Mouse (Mus musculus): Measurements from ENCODE around the gene Trim41. TPM values are rescaled to one million over a fixed set of nuclear protein-coding genes. Genes with fewer than 3 reads are reported as not detected.

Gene Trim41
- total and polyA plus RNA-seq, 2 experiments from 2014 or later, result 4.4 to 47.1 TPM

GRCm38 (mm10) chr11:48806856-48807562 is 10.1 kb downstream of the Trim41 start:
- 55% methylated on average over 21 of the region's 21 CpGs for WGBS
- no peak overlapping the region for H3K9ac ChIP-seq
- H3K4me2 ChIP-seq (ENCODE audit: low read depth), result no peak overlapping the region
- ATAC-seq (peak; percentile 44), DNase-seq (no peak)
- H3K9me3 ChIP-seq (ENCODE audit: low read length), result no peaks in the 10 kb centered on the region
- no peak overlapping the region for H3K4me3 ChIP-seq (ENCODE audit: low read depth, low read length)
- H3K27ac ChIP-seq (ENCODE audit: low read depth, low read length), result no peak overlapping the region
- H3K27me3 ChIP-seq (ENCODE audit: insufficient read depth, low read length), result no peaks in the 10 kb centered on the region
- no peak for TF ChIP-seq CTCF (IDR thresholded peaks at IDR 0.05; ENCODE audit: low read depth)
- no peaks in the 10 kb centered on the region for H3K4me1 ChIP-seq (ENCODE audit: insufficient read depth)
- peaks cover 92% of the 10 kb centered on the region for H3K36me3 ChIP-seq (ENCODE audit: insufficient read depth)

GRCm38 (mm10) chr11:48804922-48805321 is 12.2 kb downstream of the Trim41 start:
- Histone ChIP-seq H3K9ac (no peak overlapping the region), H3K36me3 (ENCODE audit: insufficient read depth) (peaks cover 77% of the 10 kb centered on the region), H3K4me3 (ENCODE audit: low read depth, low read length) (no peak overlapping the region), H3K4me2 (ENCODE audit: low read depth) (no peak overlapping the region), H3K9me3 (ENCODE audit: low read length) (no peaks in the 10 kb centered on the region), H3K4me1 (ENCODE audit: insufficient read depth) (peaks cover 7% of the 10 kb centered on the region; the same call in 1 of the 2 replicates), H3K27me3 (ENCODE audit: insufficient read depth, low read length) (no peaks in the 10 kb centered on the region), H3K27ac (ENCODE audit: low read depth, low read length) (no peak overlapping the region)
- no peak for TF ChIP-seq CTCF (IDR thresholded peaks at IDR 0.05; ENCODE audit: low read depth)
- WGBS, result 81% methylated on average over 2 of the region's 2 CpGs
- no peak for DNase-seq
- no peak for ATAC-seq

GRCm38 (mm10) chr11:48803988-48804387 is 13.2 kb downstream of the Trim41 start:
- no peak overlapping the region for H3K4me3 ChIP-seq (ENCODE audit: low read depth, low read length)
- peaks cover 70% of the 10 kb centered on the region for H3K36me3 ChIP-seq (ENCODE audit: insufficient read depth)
- H3K4me1 ChIP-seq (ENCODE audit: insufficient read depth), result peaks cover 9% of the 10 kb centered on the region
- H3K9me3 ChIP-seq (ENCODE audit: low read length), result no peaks in the 10 kb centered on the region
- no peak overlapping the region for H3K27ac ChIP-seq (ENCODE audit: low read depth, low read length)
- no peaks in the 10 kb centered on the region for H3K27me3 ChIP-seq (ENCODE audit: insufficient read depth, low read length)
- H3K4me2 ChIP-seq (ENCODE audit: low read depth), result no peak overlapping the region
- TF ChIP-seq CTCF (IDR thresholded peaks at IDR 0.05; ENCODE audit: low read depth), result no peak
- no peak overlapping the region for H3K9ac ChIP-seq
- ATAC-seq (no peak), DNase-seq (no peak)
- WGBS, result 96% methylated on average over 2 of the region's 2 CpGs

- H3K36me3 ChIP-seq (ENCODE audit: insufficient read depth), result peaks cover 53% of the 10 kb centered on the region
- peak overlapping the region; percentile 67 for H3K4me2 ChIP-seq (ENCODE audit: low read depth)
- H3K9ac ChIP-seq, result peak overlapping the region; percentile 69
- H3K4me1 ChIP-seq (ENCODE audit: insufficient read depth), result peaks cover 19% of the 10 kb centered on the region
- peak overlapping the region; percentile 56 for H3K4me3 ChIP-seq (ENCODE audit: low read depth, low read length)
- no peaks in the 10 kb centered on the region for H3K27me3 ChIP-seq (ENCODE audit: insufficient read depth, low read length)
- H3K27ac ChIP-seq (ENCODE audit: low read depth, low read length), result no peak overlapping the region
- DNase-seq, result no peak
- no peak for ATAC-seq
- TF ChIP-seq CTCF (IDR thresholded peaks at IDR 0.05; ENCODE audit: low read depth), result no peak
- 76% methylated on average over 17 of the region's 17 CpGs for WGBS
- H3K9me3 ChIP-seq (ENCODE audit: low read length), result no peaks in the 10 kb centered on the region
Measured at GRCm38 (mm10) chr11:48801831-48802772, 15.1 kb downstream of the Trim41 start.

- peak within 1 kb of the TSS; percentile 67 for H3K4me2 ChIP-seq (ENCODE audit: low read depth)
- under 1% methylated on average over 47 of the region's 47 CpGs for WGBS
- no peaks in the 10 kb centered on the region for H3K27me3 ChIP-seq (ENCODE audit: insufficient read depth, low read length)
- no peaks in the 10 kb centered on the region for H3K9me3 ChIP-seq (ENCODE audit: low read length)
- peaks cover 19% of the 10 kb centered on the region for H3K4me1 ChIP-seq (ENCODE audit: insufficient read depth)
- peak within 1 kb of the TSS; percentile 95 for H3K27ac ChIP-seq (ENCODE audit: low read depth, low read length)
- peak within 1 kb of the TSS; percentile 56 for H3K4me3 ChIP-seq (ENCODE audit: low read depth, low read length)
- DNase-seq, result peak; percentile 95
- H3K9ac ChIP-seq, result peak within 1 kb of the TSS; percentile 69
- no peak for TF ChIP-seq CTCF (IDR thresholded peaks at IDR 0.05; ENCODE audit: low read depth)
- ATAC-seq, result peak; percentile 97
- H3K36me3 ChIP-seq (ENCODE audit: insufficient read depth), result peaks cover 34% of the 10 kb centered on the region
Measured at GRCm38 (mm10) chr11:48799921-48800701, 17.0 kb downstream of the Trim41 start, which contains the start of gene Rack1. Gene Rack1 (plus strand): TSS chr11:48800332.

Data from forebrain, postnatal 0 days (tissue).